Mouse (Mus musculus) thymus, postnatal 14 days (tissue): ENCODE results near the gene Agpat4.
A peak's percentile ranks its signal among the peaks of the same experiment; 100 is the strongest.

Experiments
- DNase-seq: peaks from one replicate; pipeline ENCODE4 v3.0.0; 2021

Gene Agpat4

DNA sequence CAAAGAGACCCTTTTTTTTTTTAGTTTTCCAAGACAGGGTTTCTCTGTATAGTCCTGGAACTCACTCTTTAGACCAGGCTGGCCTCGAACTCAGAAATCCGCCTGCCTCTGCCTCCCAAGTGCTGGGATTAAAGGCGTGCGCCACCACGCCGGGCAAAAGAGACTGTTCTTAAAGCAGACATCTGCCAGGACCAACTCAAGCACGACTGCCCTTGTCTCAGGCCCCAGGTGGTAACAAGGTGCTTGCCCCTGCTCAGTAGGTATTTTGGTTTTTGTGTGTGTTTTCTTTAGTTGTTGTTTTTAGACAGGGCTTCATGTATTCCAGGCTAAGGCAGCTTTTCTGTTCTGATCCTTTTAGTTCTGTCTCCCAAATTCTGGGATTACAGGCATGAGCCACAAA is 43.4 kb downstream of the Agpat4 start:
- DNase-seq, result no peak

DNA sequence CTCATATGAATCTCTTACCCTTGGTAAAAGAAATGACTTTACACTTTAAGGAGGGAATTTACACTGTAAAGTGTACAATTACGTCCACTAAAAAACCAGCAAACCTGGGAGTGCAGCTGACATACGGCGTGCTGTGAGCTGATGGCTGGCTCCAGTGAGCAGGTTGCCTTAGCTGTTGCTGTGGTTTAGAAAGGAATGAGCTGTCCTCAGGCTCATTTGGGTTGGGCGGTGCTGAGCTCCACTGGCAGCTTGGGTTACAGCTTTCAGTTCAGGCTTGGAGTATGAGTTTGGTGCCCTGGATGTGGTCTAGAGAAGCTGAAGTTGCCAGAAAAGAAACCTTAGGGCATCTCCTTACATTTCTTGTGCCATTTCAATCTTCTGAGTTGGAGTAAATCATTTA is 44.3 kb downstream of the Agpat4 start:
- DNase-seq, result no peak

DNA sequence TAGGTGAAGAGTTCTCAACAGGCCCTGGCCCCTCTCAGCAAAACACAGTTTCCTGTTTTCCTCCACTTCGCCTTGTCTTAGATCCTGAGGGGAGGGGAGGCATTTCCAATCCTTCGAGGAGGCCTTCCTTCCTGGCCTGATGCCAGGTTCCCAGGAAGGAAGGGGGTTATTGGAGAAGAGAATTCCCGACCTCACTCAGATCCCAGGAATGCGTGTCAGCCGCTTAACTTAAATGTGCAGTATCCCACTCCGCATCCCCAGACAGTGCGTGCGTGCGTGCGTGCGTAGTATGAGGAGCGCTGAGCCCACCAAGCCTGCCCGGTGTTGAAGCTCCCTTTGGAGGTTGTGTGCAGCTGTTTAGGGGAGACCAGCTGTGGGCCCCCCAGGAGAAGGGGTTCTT is 44.9 kb downstream of the Agpat4 start:
- no peak for DNase-seq

DNA sequence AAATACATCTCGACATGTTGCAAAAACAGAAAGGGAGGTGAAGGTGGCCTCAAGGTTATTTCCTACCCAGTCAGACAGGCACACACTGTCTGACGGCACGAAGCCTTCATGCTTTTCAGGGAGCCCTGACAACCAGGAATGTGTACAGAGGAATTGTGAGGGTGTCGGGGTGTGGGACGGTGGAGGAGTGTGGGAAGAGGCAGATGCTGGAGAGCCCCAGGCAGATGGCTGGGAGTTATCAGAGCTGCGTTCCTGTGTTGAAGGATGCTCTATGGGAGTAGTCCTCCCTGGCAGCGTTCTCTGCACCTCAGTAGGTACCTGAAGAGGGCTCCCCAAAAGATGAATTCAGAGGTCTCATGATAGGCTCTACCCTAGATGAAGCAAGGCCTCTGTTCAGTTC is 45.4 kb downstream of the Agpat4 start:
- DNase-seq, result no peak

DNA sequence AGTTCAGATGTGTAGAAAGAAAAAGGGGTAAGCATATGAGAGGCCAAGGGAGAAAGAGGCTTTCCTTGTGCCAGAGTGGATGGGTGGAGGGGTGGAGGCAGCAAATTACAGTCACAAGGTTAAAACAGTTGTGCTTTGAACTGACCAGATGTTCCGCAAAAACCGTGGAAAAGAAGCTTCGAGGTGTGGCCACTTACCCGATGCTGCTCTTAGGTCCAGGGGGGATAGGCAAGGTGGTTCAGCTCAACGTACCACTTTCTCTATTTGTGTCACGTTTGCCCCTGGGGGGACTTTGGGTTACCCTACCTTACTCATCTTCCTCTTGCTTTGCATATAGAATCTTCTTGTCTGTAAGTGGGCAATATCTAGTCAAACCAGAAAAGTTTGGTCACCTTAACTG is 46.0 kb downstream of the Agpat4 start:
- DNase-seq, result no peak

DNA sequence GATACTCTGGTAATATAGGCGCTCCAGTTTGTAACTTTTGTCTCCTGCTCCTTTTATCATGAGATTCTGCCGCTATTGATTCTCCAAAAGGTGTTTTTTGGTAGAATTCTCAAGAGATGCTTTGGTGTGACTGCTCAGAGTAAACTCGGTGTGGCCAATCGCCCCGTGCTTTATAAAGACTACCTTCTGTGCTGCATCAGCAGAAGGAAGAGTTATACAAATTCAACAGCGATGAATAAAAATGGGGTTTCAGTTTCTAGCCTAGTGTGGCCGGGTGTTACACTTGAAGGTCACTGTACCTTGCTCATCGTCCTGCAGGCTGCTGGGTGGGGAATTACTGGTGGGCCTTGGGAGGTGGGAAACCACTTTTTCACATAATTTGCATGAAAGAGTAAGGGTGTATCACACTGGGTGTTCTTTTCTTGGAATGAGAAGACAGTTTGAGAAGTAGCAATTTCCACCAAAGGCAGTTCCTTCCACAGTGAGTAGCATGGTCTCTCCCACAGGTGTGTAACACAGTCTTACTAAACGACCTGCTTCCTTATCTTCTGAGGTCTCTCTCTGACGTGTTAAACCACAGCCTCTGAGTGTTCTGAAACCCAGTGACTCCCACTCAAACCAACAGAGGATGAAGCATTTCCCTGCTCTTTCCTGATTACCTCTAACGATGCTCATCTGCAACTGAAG is 46.6 kb downstream of the Agpat4 start:
- DNase-seq, result peak; percentile 35

DNA sequence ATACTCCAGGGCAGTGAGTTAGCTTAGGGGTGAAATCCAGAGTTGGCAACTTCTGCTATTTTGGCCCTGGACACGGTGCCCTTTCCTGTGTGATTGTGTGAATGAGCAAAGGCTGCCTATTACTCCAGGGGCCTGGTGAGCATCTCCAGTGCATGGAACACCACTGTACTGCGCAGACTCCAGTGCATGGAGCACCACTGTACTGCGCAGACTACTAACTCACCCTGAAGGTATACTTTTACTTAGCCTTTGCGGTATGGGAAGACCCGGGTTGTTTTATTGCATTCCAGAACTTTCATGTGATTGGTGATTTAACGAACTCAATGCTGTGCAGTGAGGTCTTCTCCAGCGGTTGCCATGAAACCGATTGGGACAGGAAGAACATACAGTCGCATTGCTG is 47.2 kb downstream of the Agpat4 start:
- DNase-seq, result no peak

DNA sequence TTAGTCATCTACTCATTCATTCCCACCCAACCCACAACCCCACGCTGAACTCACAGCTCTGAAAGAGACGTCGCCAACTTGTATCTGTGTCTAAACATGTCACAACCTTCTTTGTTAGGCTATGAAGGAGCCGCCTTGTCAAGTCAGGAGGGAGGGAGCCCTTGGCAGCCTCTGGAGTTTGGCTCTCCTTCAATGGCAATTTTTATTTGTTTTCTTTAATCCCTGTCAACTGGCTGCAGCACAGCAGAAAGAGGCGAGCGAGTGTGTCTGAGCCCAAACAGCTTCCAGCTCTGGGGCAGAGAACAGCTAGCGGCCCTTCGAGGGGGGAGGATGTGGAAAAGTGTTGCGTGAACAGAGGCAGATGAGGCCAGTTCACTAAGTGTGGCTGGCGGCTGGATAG is 50.0 kb downstream of the Agpat4 start:
- DNase-seq, result no peak

DNA sequence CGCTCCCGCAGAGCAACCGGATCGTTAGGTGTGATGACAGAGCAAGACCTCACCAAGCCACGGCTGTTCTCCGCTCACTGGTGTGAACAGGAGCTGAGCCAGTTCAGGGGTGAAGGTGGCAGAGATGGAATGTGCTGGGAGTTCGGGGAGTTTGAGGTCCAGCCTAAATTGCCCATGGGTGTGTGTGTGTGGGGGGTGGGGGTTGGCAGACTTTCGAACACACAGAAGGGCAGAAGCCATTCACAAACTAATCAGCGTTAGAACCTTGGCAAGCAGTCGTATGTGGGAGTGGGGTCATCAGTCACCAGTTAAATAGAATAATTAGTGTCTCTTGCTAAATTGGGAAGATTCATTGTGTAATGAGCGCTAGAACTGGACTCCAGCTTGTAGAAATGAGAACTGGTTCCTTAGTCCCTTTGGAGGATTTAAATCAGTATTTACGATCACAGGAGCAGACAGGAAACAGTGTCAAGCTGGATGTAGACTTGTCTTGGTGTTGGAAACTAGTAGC is 50.9 kb downstream of the Agpat4 start:
- DNase-seq, result no peak

DNA sequence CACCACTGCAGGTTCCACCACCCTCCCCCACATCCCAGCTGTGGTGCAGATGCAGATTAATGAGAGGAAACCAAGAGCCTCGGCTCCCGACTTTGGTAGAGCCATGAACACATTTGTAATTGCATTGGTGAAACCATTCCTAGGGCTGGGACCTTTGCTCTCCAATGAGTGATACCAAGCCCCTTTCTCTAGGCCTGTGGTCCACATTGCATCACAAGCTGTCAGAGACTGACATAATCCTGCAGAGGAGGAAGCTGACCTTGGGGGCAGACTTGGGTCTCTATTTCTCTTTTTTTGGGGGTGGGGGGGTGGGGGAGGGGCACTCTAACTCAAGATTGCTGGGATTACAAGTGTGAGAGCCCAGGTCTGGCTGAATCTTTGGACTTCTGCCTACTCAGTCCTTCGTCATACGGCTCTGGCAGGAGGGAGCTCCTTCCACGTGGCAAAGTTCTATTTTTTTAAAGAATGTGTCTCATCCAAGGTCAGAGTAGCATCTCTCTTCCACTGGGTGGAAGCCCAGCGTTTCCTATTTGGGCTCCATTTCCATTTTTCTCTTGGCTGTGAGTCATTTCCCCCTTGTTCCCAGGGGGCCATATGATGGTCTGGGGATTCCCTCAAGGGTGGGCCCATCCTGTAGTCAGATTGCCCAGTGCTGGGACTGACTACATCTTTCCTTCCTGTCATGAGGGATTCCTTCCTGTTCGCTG is 52.4 kb downstream of the Agpat4 start:
- DNase-seq, result no peak

DNA sequence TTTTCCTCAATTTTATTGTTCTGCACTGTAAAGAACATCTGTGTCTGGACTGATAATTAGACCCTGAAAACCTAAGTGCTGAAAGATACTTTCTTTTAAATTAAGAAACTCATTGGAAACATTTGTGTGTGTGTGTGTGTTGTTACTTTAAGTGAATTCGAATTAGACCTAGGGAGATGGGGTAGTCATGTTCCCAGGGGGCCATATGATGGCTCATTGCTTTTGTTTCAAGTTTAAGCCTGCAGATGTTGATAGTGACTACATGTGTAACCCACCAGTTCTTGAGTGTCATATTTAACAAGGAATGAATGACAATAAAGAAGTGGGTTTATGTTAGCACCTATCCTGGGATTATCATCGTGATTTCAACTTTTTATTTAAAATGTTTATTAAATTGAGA is 53.2 kb downstream of the Agpat4 start:
- DNase-seq, result no peak

DNA sequence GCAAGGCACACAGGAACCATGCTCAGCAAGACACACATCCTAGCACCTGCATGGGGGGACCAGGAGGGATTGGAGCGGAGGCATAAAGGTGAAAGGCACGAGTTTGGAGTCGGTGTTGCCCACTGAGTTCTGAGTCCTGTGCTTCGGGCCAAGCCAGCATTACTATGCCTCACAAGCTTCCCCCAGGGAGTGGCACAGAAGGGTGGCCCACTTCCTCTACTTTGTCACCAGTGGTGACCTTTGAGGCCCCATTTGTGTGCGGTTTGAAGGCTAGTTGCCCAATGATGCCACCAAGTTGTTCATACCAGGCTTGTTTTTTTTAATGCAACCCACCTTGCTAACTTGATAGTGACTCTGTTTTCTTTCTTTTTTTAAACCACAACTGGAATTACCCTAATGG is 55.7 kb downstream of the Agpat4 start:
- DNase-seq, result no peak

DNA sequence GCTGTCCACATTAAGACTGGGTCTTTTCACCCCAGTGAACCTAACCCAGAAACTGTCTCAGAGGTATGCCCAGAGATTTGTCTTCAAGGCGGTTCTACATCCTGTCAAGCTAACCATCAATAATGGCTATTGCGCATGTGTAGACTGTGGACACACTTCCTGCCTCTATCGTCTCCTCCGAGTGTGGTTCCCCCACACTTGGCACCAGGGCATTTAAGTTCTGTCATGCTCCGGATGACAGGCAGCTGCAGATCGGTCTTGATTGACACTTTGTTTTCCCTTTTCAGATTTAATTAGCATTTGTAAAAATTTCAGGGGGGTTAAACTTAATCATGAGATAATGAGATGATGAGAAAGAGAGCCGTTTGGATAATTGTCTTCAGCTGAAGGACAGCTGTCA is 56.4 kb downstream of the Agpat4 start:
- DNase-seq, result no peak

DNA sequence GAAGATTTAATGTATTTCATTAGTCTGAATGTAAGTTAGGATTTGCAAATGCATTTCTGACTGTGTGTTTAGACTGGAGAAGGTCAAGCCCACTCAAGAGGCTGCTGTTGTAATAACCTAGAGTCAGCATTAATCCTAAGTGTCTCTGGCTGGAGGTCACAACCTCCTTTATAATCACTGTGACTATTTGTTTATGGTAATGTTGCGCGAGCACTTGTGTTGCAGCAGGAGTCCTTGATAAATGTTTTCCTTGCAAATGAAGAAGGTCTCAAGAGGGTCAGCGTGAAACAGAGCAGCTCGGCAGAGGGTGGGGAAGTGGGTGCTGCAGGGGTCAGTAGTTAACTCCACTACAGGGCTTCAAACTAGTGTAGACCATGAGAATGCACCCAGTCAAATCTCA is 57.1 kb downstream of the Agpat4 start:
- no peak for DNase-seq

DNA sequence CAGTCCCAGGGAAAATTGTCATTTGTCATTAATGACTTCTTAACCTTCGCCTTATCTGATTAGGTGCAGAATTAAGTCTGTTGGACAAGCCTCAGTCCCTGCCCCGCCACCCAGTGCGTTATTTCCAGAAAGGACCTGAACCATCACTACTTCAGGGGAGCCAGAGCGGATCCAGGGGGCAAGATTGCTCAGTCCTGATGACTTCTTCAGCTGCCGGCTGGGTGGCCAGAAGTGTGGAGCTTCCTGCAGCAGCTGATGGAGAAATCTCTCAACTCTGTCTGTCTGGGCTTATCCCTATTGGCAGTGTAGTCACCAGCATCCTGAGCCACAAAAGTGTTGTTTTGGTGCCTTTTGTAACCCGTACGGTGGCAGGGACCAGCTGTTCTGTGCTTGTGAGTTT is 60.8 kb downstream of the Agpat4 start:
- no peak for DNase-seq

DNA sequence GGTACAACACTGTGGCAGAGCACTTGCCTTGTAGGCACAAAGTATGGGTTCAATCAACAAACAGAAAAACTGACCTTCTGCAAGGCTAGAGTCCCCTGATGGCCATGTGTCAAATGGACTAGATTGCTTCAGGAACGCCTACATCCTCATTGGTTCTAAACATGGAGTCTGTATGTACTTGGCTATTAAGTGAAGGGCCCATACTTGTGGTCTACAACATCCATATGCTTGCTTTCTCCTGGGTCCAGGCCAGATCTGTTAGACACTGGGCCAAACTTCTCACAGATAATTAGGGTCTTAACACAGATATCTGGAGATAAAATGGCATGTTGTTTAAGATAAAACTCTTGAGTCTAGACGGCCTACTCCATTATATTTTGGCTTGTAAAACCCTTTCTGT is 61.3 kb downstream of the Agpat4 start:
- no peak for DNase-seq

DNA sequence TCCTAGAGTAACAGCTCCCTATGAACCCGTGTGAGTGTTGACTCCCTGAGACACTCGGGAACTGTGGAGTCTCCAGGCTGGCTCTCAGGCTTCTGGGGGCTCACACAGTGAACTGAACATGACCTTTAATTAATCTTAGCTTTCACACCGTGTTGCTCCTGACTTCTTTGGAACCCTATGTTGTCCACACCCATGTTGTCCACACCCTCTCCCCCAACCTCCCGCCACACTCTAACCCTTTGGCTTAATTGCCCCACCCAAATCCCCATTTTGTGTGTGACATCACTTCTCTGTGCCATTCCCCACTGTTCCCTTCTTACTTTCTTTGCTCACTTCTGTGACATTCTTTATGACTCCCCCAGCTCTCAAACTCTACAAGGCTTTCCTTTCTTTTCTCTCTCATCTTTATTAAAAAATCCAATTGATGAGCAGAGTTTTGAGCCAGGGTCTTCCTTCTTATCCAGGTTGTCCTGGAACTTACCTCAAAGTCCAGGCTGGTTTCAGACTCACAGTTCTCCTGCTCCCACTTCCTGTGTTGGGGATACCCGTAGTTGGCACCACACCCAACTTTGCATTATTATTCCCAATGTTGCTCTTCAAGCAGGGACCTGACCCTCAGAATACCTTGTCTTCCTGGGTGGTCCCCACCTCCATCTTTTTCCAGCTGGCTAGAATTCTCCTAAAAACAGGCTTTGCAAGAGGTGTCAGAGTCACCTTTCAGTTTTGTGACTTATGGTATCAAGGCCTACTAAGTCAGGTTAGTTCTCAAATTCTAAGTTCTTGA is 64.4 kb downstream of the Agpat4 start:
- DNase-seq, result no peak

DNA sequence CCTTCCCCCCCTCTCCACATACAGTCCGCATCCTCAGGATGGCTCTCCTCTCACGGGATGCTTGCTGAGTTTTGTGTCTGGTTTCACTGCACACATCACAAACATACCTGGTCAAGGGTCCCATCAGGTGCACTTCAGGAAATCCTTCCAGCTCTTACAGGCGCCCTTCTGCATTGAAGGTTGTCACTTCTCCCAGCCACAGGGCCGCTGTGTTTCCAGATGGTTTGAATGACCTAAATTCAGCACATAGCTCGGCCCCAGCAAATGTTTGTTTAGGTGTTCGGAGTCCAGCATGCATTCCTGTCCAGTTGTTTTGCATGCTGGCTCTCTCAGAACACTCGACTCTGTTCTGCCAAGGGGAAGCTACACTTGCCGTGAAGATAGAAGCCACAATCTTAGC is 65.8 kb downstream of the Agpat4 start:
- no peak for DNase-seq

DNA sequence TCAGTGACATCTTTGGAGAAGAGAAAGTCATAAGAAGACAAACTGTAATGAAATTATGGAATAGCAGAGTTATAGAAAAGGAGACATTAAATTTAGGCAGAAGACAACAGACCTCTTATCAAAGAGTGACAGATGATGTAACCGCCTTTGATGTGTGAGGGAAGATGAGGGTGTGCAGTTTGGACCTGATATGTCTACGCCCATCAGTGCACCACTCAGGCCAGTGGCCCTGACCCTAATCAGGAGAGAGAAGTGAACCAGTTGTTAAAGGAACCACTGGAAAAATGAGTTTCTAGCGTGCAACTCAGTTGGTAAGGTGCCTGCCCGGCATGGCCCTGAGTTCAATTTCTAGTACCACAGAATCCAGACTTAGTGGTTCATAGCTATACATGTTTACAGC is 67.4 kb downstream of the Agpat4 start:
- no peak for DNase-seq

DNA sequence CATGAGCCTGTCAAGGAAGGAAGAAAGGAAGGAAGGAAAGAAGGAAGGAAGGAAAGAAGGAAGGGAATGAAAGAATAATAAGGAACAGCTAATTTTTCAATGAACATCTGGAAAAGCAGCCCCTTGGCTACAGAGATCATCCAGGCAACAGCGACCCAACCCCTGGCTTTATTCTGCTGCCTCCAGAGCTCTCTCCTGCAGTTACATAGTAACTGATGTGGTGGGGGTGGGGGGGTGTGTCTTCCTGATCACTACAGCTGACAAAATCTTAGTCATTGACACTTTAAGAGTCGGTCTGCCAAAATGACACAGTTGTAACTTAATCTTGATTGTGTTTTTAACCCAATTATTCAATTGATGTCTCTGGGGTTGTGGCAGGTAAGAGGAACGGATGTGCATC is 67.8 kb downstream of the Agpat4 start:
- no peak for DNase-seq

DNA sequence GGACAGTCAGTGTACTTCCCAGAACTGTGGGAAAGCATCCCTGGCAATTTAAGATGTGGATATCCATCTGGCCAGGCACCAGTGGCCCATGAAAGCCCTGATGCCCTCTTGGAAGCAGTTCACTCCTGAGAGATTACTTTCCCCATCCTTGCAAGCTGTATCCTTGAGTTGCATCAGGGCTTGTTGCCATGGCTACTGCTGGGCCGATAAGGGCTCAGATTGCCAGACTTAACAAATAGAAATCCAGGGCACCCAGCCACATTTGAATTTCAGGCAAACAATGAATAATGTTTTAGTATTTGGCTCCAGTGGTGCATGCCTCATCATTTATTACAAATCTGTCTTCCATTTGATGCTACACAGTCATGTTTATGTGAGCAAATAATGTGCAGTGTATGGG is 69.3 kb downstream of the Agpat4 start:
- DNase-seq, result no peak

DNA sequence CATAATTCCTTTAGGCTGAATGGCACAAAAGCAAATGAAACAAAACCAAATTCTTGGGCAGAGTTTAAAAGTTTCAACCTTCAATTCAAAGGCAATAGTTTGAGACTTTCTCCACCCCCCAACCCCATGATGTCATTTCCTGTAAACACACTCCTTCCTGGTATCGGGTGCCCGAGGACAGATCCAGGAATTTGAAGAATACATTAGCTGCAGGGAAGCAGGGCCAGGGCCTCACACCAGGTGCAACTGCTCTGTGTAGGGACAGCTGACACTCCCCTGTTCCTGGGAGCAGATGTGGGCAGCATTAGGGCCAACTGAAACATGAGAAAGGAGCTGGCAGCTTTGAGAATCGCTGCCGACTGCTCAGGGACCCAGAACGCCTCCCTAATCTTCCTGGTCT is 76.6 kb downstream of the Agpat4 start:
- peak; percentile 43 for DNase-seq

DNA sequence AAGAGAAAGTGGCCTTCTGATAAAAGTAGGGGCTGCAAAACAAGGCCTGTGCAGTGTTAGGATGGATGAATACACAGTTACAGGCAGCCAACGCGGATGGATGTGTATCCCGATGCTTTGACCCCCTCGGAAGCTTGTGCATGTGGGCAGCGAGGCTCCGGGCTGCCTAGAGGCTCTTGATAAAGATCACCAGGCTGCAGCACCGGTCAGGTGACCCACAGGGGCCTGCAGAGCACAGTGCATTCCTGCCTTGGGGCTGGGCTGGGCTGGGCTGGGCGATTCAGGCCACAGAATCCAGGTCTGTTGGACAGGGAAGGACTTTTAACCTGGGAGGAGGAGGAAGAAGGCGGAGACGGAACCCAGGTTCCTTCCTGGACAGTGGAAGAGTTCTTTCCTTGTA is 77.1 kb downstream of the Agpat4 start:
- DNase-seq, result no peak

DNA sequence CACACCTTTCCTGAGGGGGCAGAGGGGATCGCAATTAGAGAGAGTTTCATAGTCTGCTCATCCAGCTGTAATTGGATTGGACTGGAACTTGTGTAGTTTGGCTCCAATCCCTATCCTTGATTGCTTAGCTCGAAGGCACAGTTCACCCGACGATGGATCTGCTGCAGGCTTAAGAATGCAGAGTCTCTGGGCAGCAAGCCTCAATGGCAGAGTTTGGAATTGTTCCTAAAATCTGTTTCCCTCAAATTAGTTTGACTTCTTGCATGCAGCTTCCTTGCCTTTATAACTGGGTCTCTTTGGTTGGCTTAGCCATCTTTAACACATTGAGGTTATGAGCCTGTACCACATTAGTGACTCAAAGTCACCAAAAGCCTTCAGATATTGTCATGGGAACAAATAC is 81.4 kb downstream of the Agpat4 start:
- no peak for DNase-seq
